Comparison of ENCODE assay signal across 8 mouse cellular contexts in genomic region chr13:78428084-78428445, GRCm38 (mm10).
DNase-seq lines count a peak whose midpoint lies in the region; ATAC-seq lines count a peak whose summit lies in the region.

No protein-coding gene starts in this region.

- WGBS in kidney, embryonic 16.5 days, result 9% methylated on average over 9 of the region's 9 CpGs
- WGBS in embryonic facial prominence, embryonic 15.5 days, result 5% methylated on average over 9 of the region's 9 CpGs
- WGBS in hindbrain, embryonic 15.5 days, result 4% methylated on average over 9 of the region's 9 CpGs
- WGBS in midbrain, embryonic 14.5 days, result 4% methylated on average over 9 of the region's 9 CpGs

- H3K4me2 ChIP-seq in kidney, embryonic 16.5 days (replicated peaks; ENCODE audit: low read depth, low read length), result peak overlapping the region; percentile 61
- peak overlapping the region; percentile 47 for H3K4me2 ChIP-seq in embryonic facial prominence, embryonic 15.5 days (replicated peaks)
- H3K4me2 ChIP-seq in hindbrain, embryonic 15.5 days, result peak overlapping the region; percentile 64
- peak overlapping the region; percentile 60 for H3K4me2 ChIP-seq in midbrain, embryonic 14.5 days (ENCODE audit: low read length)

- ATAC-seq in kidney, embryonic 16.5 days (ENCODE audit: low FRiP score, low TSS enrichment), result peak; percentile 60; the same call in 1 of the 2 replicates
- ATAC-seq in embryonic facial prominence, embryonic 15.5 days (ENCODE audit: insufficient number of reproducible peaks, low FRiP score, low TSS enrichment, low read depth), result no peak
- ATAC-seq in hindbrain, embryonic 15.5 days (ENCODE audit: low FRiP score, low read depth), result peak; percentile 4; the same call in 1 of the 2 replicates
- peak; percentile 26; the same call in 1 of the 2 replicates for ATAC-seq in midbrain, embryonic 14.5 days (ENCODE audit: low FRiP score, low TSS enrichment)

- H3K4me3 ChIP-seq in kidney, embryonic 16.5 days (ENCODE audit: low read length), result peak overlapping the region; percentile 28
- H3K4me3 ChIP-seq in embryonic facial prominence, embryonic 15.5 days (replicated peaks), result peak overlapping the region; percentile 27
- peak overlapping the region; percentile 29 for H3K4me3 ChIP-seq in hindbrain, embryonic 15.5 days
- peak overlapping the region; percentile 32 for H3K4me3 ChIP-seq in midbrain, embryonic 14.5 days (replicated peaks; ENCODE audit: low read depth, low read length)

- H3K27me3 ChIP-seq in kidney, embryonic 16.5 days (ENCODE audit: insufficient read depth, low read length), result no peaks in the 10 kb centered on the region
- no peaks in the 10 kb centered on the region for H3K27me3 ChIP-seq in embryonic facial prominence, embryonic 15.5 days
- H3K27me3 ChIP-seq in hindbrain, embryonic 15.5 days, result no peaks in the 10 kb centered on the region
- no peaks in the 10 kb centered on the region for H3K27me3 ChIP-seq in midbrain, embryonic 14.5 days (ENCODE audit: control insufficient read depth, insufficient read depth, low read length)

- no peaks in the 10 kb centered on the region for H3K9me3 ChIP-seq in kidney, embryonic 16.5 days (ENCODE audit: low read length)
- no peaks in the 10 kb centered on the region for H3K9me3 ChIP-seq in embryonic facial prominence, embryonic 15.5 days (replicated peaks)
- no peaks in the 10 kb centered on the region for H3K9me3 ChIP-seq in hindbrain, embryonic 15.5 days
- H3K9me3 ChIP-seq in midbrain, embryonic 14.5 days (ENCODE audit: control insufficient read depth, low read length), result no peaks in the 10 kb centered on the region

- peak overlapping the region; percentile 56; the same call in 1 of the 2 replicates for H3K9ac ChIP-seq in kidney, embryonic 16.5 days (replicated peaks; ENCODE audit: low read length)
- no peak overlapping the region for H3K9ac ChIP-seq in embryonic facial prominence, embryonic 15.5 days
- no peak overlapping the region for H3K9ac ChIP-seq in hindbrain, embryonic 15.5 days
- 0 out of 2 replicates have a peak overlapping the region, but pooled peaks have one; percentile 34 for H3K9ac ChIP-seq in midbrain, embryonic 14.5 days (replicated peaks; ENCODE audit: low read length)

- DNase-seq in kidney, adult 9 months, result no peak
- peak; percentile 47 for DNase-seq in midbrain, embryonic 14.5 days
- no peak for DNase-seq in gastrocnemius, adult 8-10 months (ENCODE audit: low spot score in 2 of 2)
- no peak for DNase-seq in spleen, postnatal 36 days (ENCODE audit: low spot score in 2 of 2)
- DNase-seq in layer of hippocampus, postnatal 14 days (ENCODE audit: low spot score in 2 of 2), result no peak

- no peaks in the 10 kb centered on the region for H3K36me3 ChIP-seq in kidney, embryonic 16.5 days (ENCODE audit: insufficient read depth, low read length)
- no peaks in the 10 kb centered on the region for H3K36me3 ChIP-seq in embryonic facial prominence, embryonic 15.5 days
- no peaks in the 10 kb centered on the region for H3K36me3 ChIP-seq in hindbrain, embryonic 15.5 days
- H3K36me3 ChIP-seq in midbrain, embryonic 14.5 days (ENCODE audit: control insufficient read depth, insufficient read depth, low read length), result no peaks in the 10 kb centered on the region

- peak overlapping the region; percentile 47; the same call in 1 of the 2 replicates for H3K27ac ChIP-seq in kidney, embryonic 16.5 days (ENCODE audit: low read length)
- peak overlapping the region; percentile 86 for H3K27ac ChIP-seq in embryonic facial prominence, embryonic 15.5 days (replicated peaks)
- peak overlapping the region; percentile 70 for H3K27ac ChIP-seq in hindbrain, embryonic 15.5 days (replicated peaks)
- peak overlapping the region; percentile 73 for H3K27ac ChIP-seq in midbrain, embryonic 14.5 days (replicated peaks; ENCODE audit: low read depth, low read length)

- peaks cover 19% of the 10 kb centered on the region for H3K4me1 ChIP-seq in kidney, embryonic 16.5 days (ENCODE audit: insufficient read depth, low read length)
- H3K4me1 ChIP-seq in embryonic facial prominence, embryonic 15.5 days, result peaks cover 20% of the 10 kb centered on the region
- peaks cover 26% of the 10 kb centered on the region for H3K4me1 ChIP-seq in hindbrain, embryonic 15.5 days (replicated peaks)
- H3K4me1 ChIP-seq in midbrain, embryonic 14.5 days (ENCODE audit: control insufficient read depth, insufficient read depth, low read length), result peaks cover 18% of the 10 kb centered on the region

Comparison
In these comparisons a context has a peak if more than half of its experiments do, and no peak if none do; other contexts are left out.
1. H3K9ac ChIP-seq: peak in kidney, embryonic 16.5 days (single experiment) and midbrain, embryonic 14.5 days (single experiment); none in embryonic facial prominence, embryonic 15.5 days (single experiment) and hindbrain, embryonic 15.5 days (single experiment).
2. Peak in every context shown above with its lines, with median percentiles within 50 percentile points of each other: H3K27ac ChIP-seq, H3K4me2 ChIP-seq and H3K4me3 ChIP-seq.